Mouse (Mus musculus): ENCODE measurements at regions not wholly inside any gene's neighbourhood (a gene's known extent, or its start where the extent isn't known, plus 50 kb on each side); places are given as distances from the start of the nearest gene placed in this dataset.

- no peak for DNase-seq (ENCODE audit: extremely low spot score)
Measured at GRCm38 (mm10) chr2:123473840-123474239, 615.9 kb upstream of the Sema6d start.

- no peak for DNase-seq (ENCODE audit: extremely low spot score)
Measured at GRCm38 (mm10) chr2:123486681-123487080, 603.1 kb upstream of the Sema6d start.

GRCm38 (mm10) chr2:123506162-123506561 lies 583.6 kb upstream of the Sema6d start:
- no peak for DNase-seq (ENCODE audit: extremely low spot score)

- no peak for DNase-seq (ENCODE audit: extremely low spot score)
Measured at GRCm38 (mm10) chr2:123507095-123507494, 582.7 kb upstream of the Sema6d start.

GRCm38 (mm10) chr2:123528915-123529314 lies 560.9 kb upstream of the Sema6d start:
- no peak for DNase-seq (ENCODE audit: extremely low spot score)

GRCm38 (mm10) chr2:123532946-123533791 lies 556.6 kb upstream of the Sema6d start:
- DNase-seq (ENCODE audit: extremely low spot score), result no peak

- DNase-seq (ENCODE audit: extremely low spot score), result no peak
Measured at GRCm38 (mm10) chr2:123551249-123551850, 538.4 kb upstream of the Sema6d start.

GRCm38 (mm10) chr2:123558123-123558650 lies 531.6 kb upstream of the Sema6d start:
- no peak for DNase-seq (ENCODE audit: extremely low spot score)

All from embryo, embryonic 9.5 days (tissue).